Comparison of ENCODE assay signal across 8 mouse cellular contexts in the genomic region with DNA sequence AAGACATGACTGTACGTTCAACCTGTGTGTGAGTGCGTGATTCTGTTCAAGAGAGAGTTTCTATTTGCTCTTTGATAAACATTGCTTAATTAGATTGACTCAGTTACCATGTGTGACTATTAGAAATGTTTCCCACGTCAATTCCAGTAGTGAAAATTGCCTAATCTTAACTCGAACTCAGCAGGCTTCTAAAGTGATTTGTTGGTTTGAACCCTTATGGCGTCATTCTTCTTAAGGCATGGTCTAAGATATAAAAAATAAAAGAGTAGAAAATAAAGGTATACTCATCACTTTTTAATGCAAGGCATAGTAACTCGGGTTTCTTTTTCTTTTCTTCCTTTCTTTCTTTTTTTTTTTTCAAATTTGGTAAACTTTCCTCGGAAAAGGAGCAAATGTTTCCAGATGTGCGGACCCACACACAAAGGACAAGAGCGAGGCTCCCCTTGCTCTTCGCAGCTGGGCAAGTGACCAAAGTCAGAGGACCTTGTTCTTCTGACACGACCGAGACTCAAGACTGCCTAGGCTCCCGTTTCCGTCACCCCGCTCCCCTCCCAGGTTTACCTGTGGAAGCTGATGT. TPM values are rescaled to one million over a fixed set of nuclear protein-coding genes. Genes with fewer than 3 reads are reported as not detected.
A peak's percentile ranks its signal among the peaks of the same experiment; 100 is the strongest.
DNase-seq lines count a peak whose midpoint lies in the region; ATAC-seq and TF ChIP-seq lines count a peak whose summit lies in the region.

No protein-coding gene starts in this region.

- DNase-seq in heart, adult 9 months (ENCODE audit: low spot score in 2 of 2), result no peak
- DNase-seq in Muller cell, postnatal 12 days (ENCODE audit: inconsistent ontology term), result peak; percentile 54
- peak; percentile 39 for DNase-seq in forebrain, postnatal 0 days
- DNase-seq in ovary, postnatal 36 days (ENCODE audit: low spot score), result no peak

- 0 out of 2 replicates have a peak, but pooled peaks cover 4% of the 10 kb centered on the region for H3K36me3 ChIP-seq in heart, embryonic 14.5 days (ENCODE audit: control insufficient read depth, insufficient read depth, low read length)
- H3K36me3 ChIP-seq in forebrain, postnatal 0 days (ENCODE audit: insufficient read depth), result no peaks in the 10 kb centered on the region
- H3K36me3 ChIP-seq in liver, embryonic 16.5 days (ENCODE audit: control insufficient read depth, insufficient read depth), result no peaks in the 10 kb centered on the region

- H3K27ac ChIP-seq in heart, embryonic 14.5 days (replicated peaks in 1 of 2; ENCODE audit: control insufficient read depth in 1 of 2, insufficient read depth in 1 of 2, low read depth in 2 of 2, low read length in 2 of 2), result peak overlapping the region; percentile 98
- H3K27ac ChIP-seq in forebrain, postnatal 0 days (ENCODE audit: low read depth, low read length), result peak overlapping the region; percentile 98
- peak overlapping the region; percentile 98 for H3K27ac ChIP-seq in liver, embryonic 16.5 days (ENCODE audit: low read length)

- peak overlapping the region; percentile 86 for H3K9ac ChIP-seq in heart, embryonic 14.5 days (ENCODE audit: low read length)
- peak overlapping the region; percentile 90 for H3K9ac ChIP-seq in forebrain, postnatal 0 days
- peak overlapping the region; percentile 75 for H3K9ac ChIP-seq in liver, embryonic 16.5 days (ENCODE audit: low read depth, low read length)

- peak overlapping the region; percentile 75 to 85 for H3K4me3 ChIP-seq in heart, embryonic 14.5 days (ENCODE audit: control insufficient read depth in 1 of 2, insufficient read depth in 1 of 2, low read depth in 1 of 2, low read length in 2 of 2)
- H3K4me3 ChIP-seq in forebrain, postnatal 0 days (ENCODE audit: low read depth, low read length), result peak overlapping the region; percentile 65
- peak overlapping the region; percentile 85 for H3K4me3 ChIP-seq in liver, embryonic 16.5 days (ENCODE audit: low read depth, low read length)

- 2% methylated on average over 15 of the region's 15 CpGs for whole genome bisulfite sequencing in heart, embryonic 14.5 days
- under 1% methylated on average over 15 of the region's 15 CpGs for WGBS in forebrain, postnatal 0 days
- under 1% methylated on average over 15 of the region's 15 CpGs for WGBS in liver, embryonic 16.5 days (ENCODE audit: insufficient replicate concordance)

- H3K27me3 ChIP-seq in heart, embryonic 14.5 days (ENCODE audit: control insufficient read depth, insufficient read depth, low read length), result no peaks in the 10 kb centered on the region
- no peaks in the 10 kb centered on the region for H3K27me3 ChIP-seq in forebrain, postnatal 0 days (ENCODE audit: insufficient read depth, low read length)
- H3K27me3 ChIP-seq in liver, embryonic 16.5 days (ENCODE audit: control insufficient read depth, insufficient read depth, low read depth, low read length), result no peaks in the 10 kb centered on the region

- H3K4me2 ChIP-seq in heart, embryonic 14.5 days (ENCODE audit: low read length), result peak overlapping the region; percentile 64
- H3K4me2 ChIP-seq in forebrain, postnatal 0 days (ENCODE audit: low read depth), result peak overlapping the region; percentile 64
- H3K4me2 ChIP-seq in liver, embryonic 16.5 days (ENCODE audit: low read depth, low read length), result peak overlapping the region; percentile 63

- H3K4me1 ChIP-seq in heart, embryonic 14.5 days (ENCODE audit: control insufficient read depth in 2 of 2, insufficient read depth in 2 of 2, low read length in 2 of 2), result peaks cover 2 to 33% of the 10 kb centered on the region in 2 experiments
- H3K4me1 ChIP-seq in forebrain, postnatal 0 days (ENCODE audit: insufficient read depth), result peaks cover 32% of the 10 kb centered on the region
- peaks cover 20% of the 10 kb centered on the region for H3K4me1 ChIP-seq in liver, embryonic 16.5 days (ENCODE audit: control insufficient read depth, low read depth, low read length)

- ATAC-seq in heart, embryonic 14.5 days (ENCODE audit: insufficient number of reproducible peaks, insufficient read depth, low FRiP score, low read depth), result peak; percentile 4
- ATAC-seq in forebrain, postnatal 0 days, result no peak
- ATAC-seq in liver, embryonic 16.5 days (ENCODE audit: low read depth), result no peak
- ATAC-seq in erythroid progenitor cell, adult 5-6 weeks (replicated peaks; ENCODE audit: low FRiP score, poor library complexity, severe bottlenecking), result no peak
- no peak for ATAC-seq in megakaryocyte progenitor cell, adult 5-6 weeks (replicated peaks; ENCODE audit: poor library complexity)

- no peak for TF ChIP-seq CTCF in forebrain, postnatal 0 days (IDR thresholded peaks at IDR 0.05; ENCODE audit: low read depth)

- H3K9me3 ChIP-seq in heart, embryonic 14.5 days (ENCODE audit: control insufficient read depth, low read length), result no peaks in the 10 kb centered on the region
- H3K9me3 ChIP-seq in forebrain, postnatal 0 days (ENCODE audit: low read length), result no peaks in the 10 kb centered on the region
- H3K9me3 ChIP-seq in liver, embryonic 16.5 days (replicated peaks; ENCODE audit: control insufficient read depth, low read length), result no peaks in the 10 kb centered on the region

RNA-seq across cellular contexts. Expression of a gene that starts 0.5 kb away (rescaled TPM):
- 8.1 and 14.1 TPM in 2 replicates for polyA plus RNA-seq in heart, embryonic 14.5 days (2014; fragmentation: Nextera tagmentation; extraction: Ambion mirVana)
- 15.6 and 21.6 TPM in 2 replicates for total RNA-seq in forebrain, postnatal 0 days (2014; rRNA removed)
- 12.0 and 13.8 TPM in 2 replicates for polyA plus RNA-seq in forebrain, postnatal 0 days (2015; fragmentation: Nextera tagmentation; extraction: Ambion mirVana)
- 5.5 and 5.6 TPM in 2 replicates for polyA plus RNA-seq in liver, embryonic 16.5 days (2015; fragmentation: Nextera tagmentation; extraction: Ambion mirVana)
- total RNA-seq in erythroid progenitor cell, adult 5-6 weeks (2015; ENCODE audit: low replicate concordance), result 8.0 and 12.3 TPM in 2 replicates
- 5.9 and 11.4 TPM in 2 replicates for total RNA-seq in erythroid progenitor cell, adult 5-6 weeks (2017; ENCODE audit: low replicate concordance)
- total RNA-seq in megakaryocyte progenitor cell, adult 5-6 weeks (2015), result 8.8 and 14.2 TPM in 2 replicates
- total RNA-seq in megakaryocyte progenitor cell, adult 5-6 weeks (2017), result 9.9 and 13.1 TPM in 2 replicates

RNA-seq across cellular contexts. Expression of a gene that starts 1.0 kb away (rescaled TPM):
- 18.8 and 19.1 TPM in 2 replicates for polyA plus RNA-seq in heart, embryonic 14.5 days (2014; fragmentation: Nextera tagmentation; extraction: Ambion mirVana)
- total RNA-seq in forebrain, postnatal 0 days (2014; rRNA removed), result 36.2 and 46.2 TPM in 2 replicates
- polyA plus RNA-seq in forebrain, postnatal 0 days (2015; fragmentation: Nextera tagmentation; extraction: Ambion mirVana), result 5.7 and 7.6 TPM in 2 replicates
- polyA plus RNA-seq in liver, embryonic 16.5 days (2015; fragmentation: Nextera tagmentation; extraction: Ambion mirVana), result 5.9 and 6.8 TPM in 2 replicates
- total RNA-seq in erythroid progenitor cell, adult 5-6 weeks (2015; ENCODE audit: low replicate concordance), result 115 and 122 TPM in 2 replicates
- total RNA-seq in erythroid progenitor cell, adult 5-6 weeks (2017; ENCODE audit: low replicate concordance), result 69.8 and 72.4 TPM in 2 replicates
- total RNA-seq in megakaryocyte progenitor cell, adult 5-6 weeks (2015), result 34.4 and 51.9 TPM in 2 replicates
- 23.2 and 32.0 TPM in 2 replicates for total RNA-seq in megakaryocyte progenitor cell, adult 5-6 weeks (2017)

RNA-seq across cellular contexts. Expression of a gene that starts 21.4 kb away (rescaled TPM):
- polyA plus RNA-seq in heart, embryonic 14.5 days (2014; fragmentation: Nextera tagmentation; extraction: Ambion mirVana), result 24.3 and 30.1 TPM in 2 replicates
- total RNA-seq in forebrain, postnatal 0 days (2014; rRNA removed), result 30.5 and 36.0 TPM in 2 replicates
- 29.1 and 38.8 TPM in 2 replicates for polyA plus RNA-seq in forebrain, postnatal 0 days (2015; fragmentation: Nextera tagmentation; extraction: Ambion mirVana)
- polyA plus RNA-seq in liver, embryonic 16.5 days (2015; fragmentation: Nextera tagmentation; extraction: Ambion mirVana), result 9.5 and 9.9 TPM in 2 replicates
- 12.6 and 18.0 TPM in 2 replicates for total RNA-seq in erythroid progenitor cell, adult 5-6 weeks (2015; ENCODE audit: low replicate concordance)
- 6.8 and 27.8 TPM in 2 replicates for total RNA-seq in erythroid progenitor cell, adult 5-6 weeks (2017; ENCODE audit: low replicate concordance)
- 13.1 and 14.3 TPM in 2 replicates for total RNA-seq in megakaryocyte progenitor cell, adult 5-6 weeks (2015)
- total RNA-seq in megakaryocyte progenitor cell, adult 5-6 weeks (2017), result 14.5 and 19.4 TPM in 2 replicates

Comparison
In these comparisons a context has a peak if more than half of its experiments do, and no peak if none do; other contexts are left out.
1. DNase-seq: peak in Muller cell, postnatal 12 days (single experiment) and forebrain, postnatal 0 days (single experiment); none in heart, adult 9 months (0 of 2) and ovary, postnatal 36 days (single experiment).
2. Peak in every context shown above with its lines, with median percentiles within 50 percentile points of each other: H3K27ac ChIP-seq, H3K4me2 ChIP-seq, H3K4me3 ChIP-seq and H3K9ac ChIP-seq.